ENCODE assay signal across 17 mouse cellular contexts in genomic region chr10:80095547-80095946, GRCm38 (mm10). TPM values are rescaled to one million over a fixed set of nuclear protein-coding genes. Genes with fewer than 3 reads are reported as not detected.
DNase-seq lines count a peak whose midpoint lies in the region; ATAC-seq and TF ChIP-seq lines count a peak whose summit lies in the region.
"Had no signal": no experiment of that assay in that cellular context is flagged by ENCODE, and none has a peak within 500 bp of the region (broad histone marks: within the 10 kb centered on the region; RNA-seq: fewer than 3 reads in every experiment).

No protein-coding gene starts in this region.

- H3K9ac ChIP-seq in embryonic facial prominence, embryonic 14.5 days (ENCODE audit: low read depth, low read length) = 0 out of 2 replicates have a peak overlapping the region, but pooled peaks have one; percentile 21
- H3K9ac ChIP-seq in forebrain, postnatal 0 days = no peak overlapping the region
- H3K9ac ChIP-seq: liver, embryonic 14.5 days; neural tube, embryonic 12.5 days had no signal

- no peaks in the 10 kb centered on the region for H3K36me3 ChIP-seq in embryonic facial prominence, embryonic 14.5 days (ENCODE audit: control insufficient read depth, insufficient read depth, low read length)
- no peaks in the 10 kb centered on the region for H3K36me3 ChIP-seq in forebrain, postnatal 0 days (ENCODE audit: insufficient read depth)
- H3K36me3 ChIP-seq: neural tube, embryonic 12.5 days had no signal

- H3K27ac ChIP-seq in gastrocnemius, adult 2 months = peak overlapping the region; percentile 54
- H3K27ac ChIP-seq in embryonic facial prominence, embryonic 14.5 days (replicated peaks; ENCODE audit: low read depth, low read length) = no peak overlapping the region
- H3K27ac ChIP-seq in forebrain, postnatal 0 days (ENCODE audit: low read depth, low read length) = no peak overlapping the region
- H3K27ac ChIP-seq: liver, embryonic 14.5 days; neural tube, embryonic 12.5 days had no signal

- TF ChIP-seq CTCF in gastrocnemius, adult 2 months (IDR thresholded peaks at IDR 0.05) = no peak
- no peak for TF ChIP-seq CTCF in forebrain, postnatal 0 days (IDR thresholded peaks at IDR 0.05; ENCODE audit: low read depth)

- ATAC-seq in embryonic facial prominence, embryonic 14.5 days (ENCODE audit: low read depth) = no peak
- no peak for ATAC-seq in forebrain, postnatal 0 days
- ATAC-seq: activated CD4-positive, CD25-positive, alpha-beta regulatory T cell, adult 4 months had no signal

- H3K9me3 ChIP-seq in embryonic facial prominence, embryonic 14.5 days (ENCODE audit: control insufficient read depth, low read length) = no peaks in the 10 kb centered on the region
- no peaks in the 10 kb centered on the region for H3K9me3 ChIP-seq in forebrain, postnatal 0 days (ENCODE audit: low read length)
- H3K9me3 ChIP-seq: G1E; neural tube, embryonic 12.5 days had no signal

- H3K4me3 ChIP-seq in gastrocnemius, adult 2 months = no peak overlapping the region
- H3K4me3 ChIP-seq in embryonic facial prominence, embryonic 14.5 days (ENCODE audit: low read depth, low read length) = no peak overlapping the region
- H3K4me3 ChIP-seq in forebrain, postnatal 0 days (ENCODE audit: low read depth, low read length) = no peak overlapping the region
- H3K4me3 ChIP-seq: neural tube, embryonic 12.5 days had no signal

- no peak overlapping the region for H3K4me2 ChIP-seq in embryonic facial prominence, embryonic 14.5 days (ENCODE audit: low read depth, low read length)
- no peak overlapping the region for H3K4me2 ChIP-seq in forebrain, postnatal 0 days (ENCODE audit: low read depth)
- H3K4me2 ChIP-seq: midbrain, embryonic 11.5 days; neural tube, embryonic 12.5 days had no signal

- DNase-seq in gastrocnemius, adult 2 months = peak; percentile 50
- DNase-seq in gastrocnemius, postnatal 14 days = no peak
- DNase-seq in layer of hippocampus, adult 9-11 months = peak; percentile 47
- no peak for DNase-seq in layer of hippocampus, postnatal 14 days (ENCODE audit: low spot score in 2 of 2)
- DNase-seq in MN1 (ENCODE audit: low spot score) = peak; percentile 76
- no peak for DNase-seq in embryonic facial prominence, embryonic 14.5 days (ENCODE audit: low spot score)
- no peak for DNase-seq in gastrocnemius, postnatal 10 days
- DNase-seq in forebrain, postnatal 0 days = no peak
- DNase-seq: B cell, adult 2 months; cerebellum, adult 11 months; retina, postnatal 1 day; thymus, adult 2 months had no signal

- peaks cover 12% of the 10 kb centered on the region for H3K4me1 ChIP-seq in embryonic facial prominence, embryonic 14.5 days (ENCODE audit: control insufficient read depth, insufficient read depth, low read length)
- no peaks in the 10 kb centered on the region for H3K4me1 ChIP-seq in forebrain, postnatal 0 days (ENCODE audit: insufficient read depth)

- H3K27me3 ChIP-seq in embryonic facial prominence, embryonic 14.5 days (replicated peaks; ENCODE audit: control insufficient read depth, insufficient read depth, low read length) = no peaks in the 10 kb centered on the region
- H3K27me3 ChIP-seq in forebrain, postnatal 0 days (ENCODE audit: insufficient read depth, low read length) = no peaks in the 10 kb centered on the region
- H3K27me3 ChIP-seq: neural tube, embryonic 12.5 days had no signal

- 84% methylated on average over 5 of the region's 5 CpGs for WGBS in embryonic facial prominence, embryonic 14.5 days
- WGBS in forebrain, postnatal 0 days = 94% methylated on average over 5 of the region's 5 CpGs

- intact Hi-C loops in gastrocnemius, adult 2 months (cut with DNase I) = no loop called here
- intact Hi-C loops in gastrocnemius, postnatal 14 days (cut with DNase I; ENCODE audit: low total_unique reads) = loop anchor here (5.0 kb wide), 1 partner anchor 33 kb away; no protein-coding TSS in a partner anchor

RNA-seq across cellular contexts. Expression of gene Sbno2, which starts 9.8 kb away (rescaled TPM):
- total RNA-seq in gastrocnemius, adult 2 months (2021) = 1 to 10 TPM; 6.2 to 7.1 TPM
- total RNA-seq in gastrocnemius, postnatal 14 days (2021) = 1 to 10 TPM; 6.2 to 6.3 TPM
- 10 to 100 TPM; 19.8 to 21.3 TPM for total RNA-seq in layer of hippocampus, postnatal 14 days (2021)
- polyA plus RNA-seq in embryonic facial prominence, embryonic 14.5 days (2014; fragmentation: Nextera tagmentation; extraction: Ambion mirVana) = 12.8 and 14.1 TPM in 2 replicates
- total RNA-seq in gastrocnemius, postnatal 10 days (2021) = 10 to 100 TPM in 1 of 2 experiments, 1 to 10 TPM in 1; 7.7 to 11.6 TPM
- 19.2 and 24.2 TPM in 2 replicates for total RNA-seq in forebrain, postnatal 0 days (2014; rRNA removed)
- 4.6 and 6.8 TPM in 2 replicates for polyA plus RNA-seq in forebrain, postnatal 0 days (2015; fragmentation: Nextera tagmentation; extraction: Ambion mirVana)

RNA-seq across cellular contexts. Expression of gene Stk11, which starts 20.1 kb away (rescaled TPM):
- total RNA-seq in gastrocnemius, adult 2 months (2021) = 100 to 1,000 TPM; 144 to 153 TPM
- total RNA-seq in gastrocnemius, postnatal 14 days (2021) = 10 to 100 TPM; 87.6 to 98.0 TPM
- 10 to 100 TPM; 89.2 to 90.7 TPM for total RNA-seq in layer of hippocampus, postnatal 14 days (2021)
- polyA plus RNA-seq in embryonic facial prominence, embryonic 14.5 days (2014; fragmentation: Nextera tagmentation; extraction: Ambion mirVana) = 32.6 and 32.7 TPM in 2 replicates
- 100 to 1,000 TPM; 105 to 110 TPM for total RNA-seq in gastrocnemius, postnatal 10 days (2021)
- 77.2 and 77.8 TPM in 2 replicates for total RNA-seq in forebrain, postnatal 0 days (2014; rRNA removed)
- 13.6 and 14.8 TPM in 2 replicates for polyA plus RNA-seq in forebrain, postnatal 0 days (2015; fragmentation: Nextera tagmentation; extraction: Ambion mirVana)

RNA-seq across cellular contexts. Expression of gene Atp5d, which starts 42.9 kb away (rescaled TPM):
- total RNA-seq in gastrocnemius, adult 2 months (2021) = 100 to 1,000 TPM; 535 to 725 TPM
- 100 to 1,000 TPM; 657 to 736 TPM for total RNA-seq in gastrocnemius, postnatal 14 days (2021)
- total RNA-seq in layer of hippocampus, postnatal 14 days (2021) = 100 to 1,000 TPM; 397 to 417 TPM
- polyA plus RNA-seq in embryonic facial prominence, embryonic 14.5 days (2014; fragmentation: Nextera tagmentation; extraction: Ambion mirVana) = 474 and 475 TPM in 2 replicates
- 100 to 1,000 TPM; 576 to 659 TPM for total RNA-seq in gastrocnemius, postnatal 10 days (2021)
- total RNA-seq in forebrain, postnatal 0 days (2014; rRNA removed) = 154 and 193 TPM in 2 replicates
- polyA plus RNA-seq in forebrain, postnatal 0 days (2015; fragmentation: Nextera tagmentation; extraction: Ambion mirVana) = 633 and 650 TPM in 2 replicates

RNA-seq across cellular contexts. Expression of gene Cbarp, which starts 45.1 kb away (rescaled TPM):
- total RNA-seq in gastrocnemius, adult 2 months (2021) = 1 to 10 TPM; 1.8 to 2.3 TPM
- total RNA-seq in gastrocnemius, postnatal 14 days (2021) = 1 to 10 TPM; 1.6 TPM
- total RNA-seq in layer of hippocampus, postnatal 14 days (2021) = 100 to 1,000 TPM; 401 to 436 TPM
- 7.3 and 9.0 TPM in 2 replicates for polyA plus RNA-seq in embryonic facial prominence, embryonic 14.5 days (2014; fragmentation: Nextera tagmentation; extraction: Ambion mirVana)
- 1 to 10 TPM; 2.3 to 3.2 TPM for total RNA-seq in gastrocnemius, postnatal 10 days (2021)
- 114 and 151 TPM in 2 replicates for total RNA-seq in forebrain, postnatal 0 days (2014; rRNA removed)
- polyA plus RNA-seq in forebrain, postnatal 0 days (2015; fragmentation: Nextera tagmentation; extraction: Ambion mirVana) = 57.5 and 68.2 TPM in 2 replicates

RNA-seq across cellular contexts. Expression of gene Gpx4, which starts 48.6 kb away (rescaled TPM):
- 100 to 1,000 TPM; 552 to 603 TPM for total RNA-seq in gastrocnemius, adult 2 months (2021)
- 100 to 1,000 TPM; 389 TPM for total RNA-seq in gastrocnemius, postnatal 14 days (2021)
- total RNA-seq in layer of hippocampus, postnatal 14 days (2021) = 100 to 1,000 TPM; 456 to 501 TPM
- 505 and 517 TPM in 2 replicates for polyA plus RNA-seq in embryonic facial prominence, embryonic 14.5 days (2014; fragmentation: Nextera tagmentation; extraction: Ambion mirVana)
- 100 to 1,000 TPM; 380 to 398 TPM for total RNA-seq in gastrocnemius, postnatal 10 days (2021)
- total RNA-seq in forebrain, postnatal 0 days (2014; rRNA removed) = 401 and 478 TPM in 2 replicates
- polyA plus RNA-seq in forebrain, postnatal 0 days (2015; fragmentation: Nextera tagmentation; extraction: Ambion mirVana) = 644 and 800 TPM in 2 replicates

Comparison
In these comparisons a context has a peak if more than half of its experiments do, and no peak if none do; other contexts are left out.
1. DNase-seq: peak in gastrocnemius, adult 2 months (single experiment), layer of hippocampus, adult 9-11 months (single experiment) and MN1 (single experiment); none in gastrocnemius, postnatal 14 days (single experiment), layer of hippocampus, postnatal 14 days (0 of 2), embryonic facial prominence, embryonic 14.5 days (single experiment), gastrocnemius, postnatal 10 days (single experiment) and forebrain, postnatal 0 days (single experiment).